Mouse (Mus musculus) liver, embryonic 14.5 days (tissue): ENCODE data around the gene Fzd5. TPM values are rescaled to one million over a fixed set of nuclear protein-coding genes. Genes with fewer than 3 reads are reported as not detected.

Experiments used
- ATAC-seq: fragments of 200-750 bp; cut with Nextera tagmentation; 2 replicates; pipeline ENCODE4 v1.8.0; 2017; ENCODE audit warnings: moderate number of reproducible peaks, mild to moderate bottlenecking, moderate library complexity; ENCODE audit not compliant: insufficient read depth
- DNase-seq, 3 experiments: peaks; one replicate each; pipeline ENCODE4 v3.0.0-alpha.2; 2012 to 2013; ENCODE audit warnings: low read depth in 3 of 3, low spot score in 3 of 3
- H3K27ac ChIP-seq: fragments of 300-500 bp; sonication (generic); 2 replicates; pipeline ENCODE4 v1.5.1; 2014; ENCODE audit warnings: moderate library complexity, mild to moderate bottlenecking, control low read depth, inconsistent platforms
- H3K27me3 ChIP-seq: fragments of 300-500 bp; sonication (generic); 2 replicates; pipeline ENCODE4 v1.6.1; 2014; ENCODE audit warnings: mild to moderate bottlenecking, low read length, moderate library complexity; ENCODE audit not compliant: control insufficient read depth, insufficient read depth
- H3K36me3 ChIP-seq: fragments of 300-500 bp; sonication (generic); replicated peaks from 2 replicates; pipeline ENCODE4 v1.6.1; 2014; ENCODE audit warnings: low read depth; ENCODE audit not compliant: control insufficient read depth, insufficient read depth
- H3K4me1 ChIP-seq, 2 experiments: fragments of 200-500 bp in 1 of 2; fragments of 300-500 bp in 1 of 2; sonication (generic) in 1 of 2; replicated peaks; 2 replicates each; pipeline ENCODE4 v1.6.1; 2012 to 2014; ENCODE audit warnings: antibody characterized with exemption in 1 of 2, inconsistent platforms in 1 of 2, low read length in 1 of 2; ENCODE audit not compliant: control insufficient read depth in 2 of 2, insufficient read depth in 2 of 2
- H3K4me2 ChIP-seq: fragments of 300-500 bp; sonication (generic); 2 replicates; pipeline ENCODE4 v1.6.1; 2014; ENCODE audit warnings: low read depth, mild to moderate bottlenecking, control low read depth, moderate library complexity
- H3K4me3 ChIP-seq, 2 experiments: fragments of 200-500 bp in 1 of 2; fragments of 300-500 bp in 1 of 2; sonication (generic) in 1 of 2; 2 replicates each; pipeline ENCODE4 v1.5.1; 2012 to 2014; ENCODE audit warnings: low read depth in 2 of 2, low read length in 2 of 2, mild to moderate bottlenecking in 2 of 2, control low read depth in 1 of 2, inconsistent platforms in 1 of 2, moderate library complexity in 1 of 2; ENCODE audit not compliant: insufficient read depth in 1 of 2
- H3K9ac ChIP-seq: fragments of 300-500 bp; sonication (generic); replicated peaks from 2 replicates; pipeline ENCODE4 v1.6.1; 2014; ENCODE audit warnings: mild to moderate bottlenecking, control low read depth, moderate library complexity
- H3K9me3 ChIP-seq: fragments of 300-500 bp; sonication (generic); 2 replicates; pipeline ENCODE4 v1.6.1; 2016; ENCODE audit warnings: low read length, mixed read lengths; ENCODE audit not compliant: control insufficient read depth
- CTCF ChIP-seq: IDR thresholded peaks from 2 replicates; pipeline ENCODE4 v1.5.1; 2016; ENCODE audit warnings: antibody characterized with exemption, low read depth, control low read depth
- EP300 ChIP-seq: IDR thresholded peaks from 2 replicates; pipeline ENCODE4 v1.6.1; 2016; ENCODE audit warnings: antibody characterized with exemption, low read depth
- WGBS: fragments of 180-500 bp; shearing (Covaris S2); extraction: QIAGEN DNeasy Blood & Tissue Kit; methylation state at CpG from one replicate; pipeline ENCODE4 v1.1.7; 2014; ENCODE audit not compliant: insufficient replicate concordance; 5-methylcytosine and 5-hydroxymethylcytosine counted together
- polyA plus RNA-seq, 2 experiments: library from polyadenylated mRNA; depleted of rRNA in 1 of 2; stranded (reverse) in 1 of 2; unstranded in 1 of 2; fragments of >200 nt; fragmentation: Nextera tagmentation in 1 of 2; extraction: Ambion mirVana in 1 of 2; gene quantifications; 2 replicates each; pipeline versions ENCODE4 v1.2.1 to v1.2.3; 2012 to 2014

The Fzd5 gene
- polyA plus RNA-seq, 2 experiments, result 2.6 to 3.4 TPM

DNA sequence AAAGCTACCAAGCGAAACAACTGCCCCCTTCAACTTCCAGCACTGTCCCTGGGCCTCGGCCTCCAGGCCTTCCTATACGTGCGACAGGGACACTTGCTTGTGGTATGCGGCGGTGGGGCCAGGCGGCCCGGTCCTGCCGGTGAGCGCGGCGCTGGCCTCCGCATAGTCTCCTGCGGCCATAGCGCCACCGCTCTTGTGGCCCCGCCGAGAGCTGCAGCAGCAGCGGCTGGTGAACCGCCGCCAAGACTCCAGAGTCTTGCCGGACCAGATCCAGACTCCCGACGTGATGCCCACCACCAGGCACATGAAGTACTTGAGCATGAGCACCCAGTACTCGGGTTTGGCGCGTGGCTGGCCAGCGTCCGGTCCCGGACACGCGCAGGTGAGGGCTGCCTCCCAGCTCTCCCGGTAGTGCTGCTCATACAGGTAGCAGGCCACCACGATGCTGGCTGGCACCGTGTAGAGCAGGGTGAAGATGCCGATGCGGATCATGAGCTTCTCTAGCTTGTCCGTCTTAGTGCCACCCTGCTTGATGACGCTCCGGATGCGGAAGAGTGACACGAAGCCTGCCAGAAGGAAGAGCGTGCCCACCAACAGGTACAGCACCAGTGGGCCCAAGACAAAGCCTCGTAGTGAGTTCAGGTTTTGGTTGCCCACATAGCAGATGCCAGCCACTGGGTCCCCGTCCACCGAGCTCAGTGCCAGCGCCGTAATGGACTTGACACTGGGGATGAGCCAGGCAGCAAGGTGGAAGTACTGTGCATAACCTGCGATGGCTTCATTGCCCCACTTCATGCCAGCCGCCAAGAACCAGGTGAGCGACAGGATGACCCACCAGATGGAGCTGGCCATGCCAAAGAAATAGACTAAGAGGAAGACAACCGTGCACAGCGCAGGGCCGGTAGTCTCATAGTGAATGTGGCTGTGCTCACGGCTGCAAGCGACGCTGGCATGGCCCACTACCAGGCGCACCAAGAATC, 2.5 kb downstream of the Fzd5 start:
- peaks cover 32% of the 10 kb centered on the region for H3K36me3 ChIP-seq
- H3K27ac ChIP-seq, result peak overlapping the region; percentile 85
- TF ChIP-seq CTCF (peak; percentile 58), EP300 (no peak)
- 44% methylated on average over 58 of the region's 58 CpGs for WGBS
- peaks cover 2% of the 10 kb centered on the region; the same call in 1 of the 2 replicates for H3K27me3 ChIP-seq
- H3K4me1 ChIP-seq, result peaks cover 45 to 51% of the 10 kb centered on the region in 2 experiments
- peak overlapping the region; percentile 69 to 95 for H3K4me3 ChIP-seq
- H3K9ac ChIP-seq, result peak overlapping the region; percentile 81
- H3K9me3 ChIP-seq, result no peaks in the 10 kb centered on the region
- ATAC-seq (no peak), DNase-seq (peak in 1 of 3 experiments; percentile 43)
- peak overlapping the region; percentile 95 for H3K4me2 ChIP-seq

DNA sequence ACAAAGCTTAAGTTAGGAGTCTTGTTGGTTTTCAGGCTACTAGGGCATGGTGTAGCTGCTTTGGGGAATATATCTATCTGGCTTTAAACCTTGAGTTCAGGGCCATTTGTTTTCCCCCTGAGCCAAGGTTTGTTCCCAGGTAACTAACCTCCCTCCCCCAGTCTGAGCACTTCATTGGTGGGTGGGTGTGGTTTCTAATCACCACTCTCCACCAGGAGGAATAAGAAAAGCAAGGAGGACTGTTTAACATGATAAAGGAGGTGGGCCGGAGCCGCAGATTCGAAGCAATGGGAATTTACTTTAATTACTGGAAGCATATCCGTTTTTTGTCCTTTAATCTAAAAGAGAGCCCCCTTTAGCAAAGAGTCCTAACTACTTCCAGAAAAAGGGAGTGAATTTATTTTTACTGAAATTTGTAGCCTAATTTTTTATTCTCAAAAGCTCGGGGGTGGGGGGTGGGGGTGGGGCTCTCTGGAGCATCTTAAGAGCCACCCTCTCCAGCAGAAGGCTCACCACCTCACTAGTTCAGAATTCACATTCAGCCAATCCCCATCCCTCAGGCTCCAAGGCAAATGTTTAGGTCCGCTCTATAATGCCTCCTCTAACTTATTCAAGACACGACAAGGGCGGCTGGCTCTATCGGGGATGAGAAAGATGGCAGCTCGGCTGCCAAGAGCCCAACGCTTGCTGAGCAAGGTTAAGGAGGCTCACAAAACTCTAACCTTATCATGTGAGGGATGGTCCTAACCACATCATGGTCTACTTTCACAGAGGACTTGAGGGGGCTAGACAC, 3.9 kb downstream of the Fzd5 start:
- peak; percentile 44 for ATAC-seq
- 26% methylated on average over 11 of the region's 11 CpGs for WGBS
- peaks cover 40 to 43% of the 10 kb centered on the region in 2 experiments for H3K4me1 ChIP-seq
- H3K27ac ChIP-seq, result peak overlapping the region; percentile 85
- peak overlapping the region; percentile 81 for H3K9ac ChIP-seq
- peak overlapping the region; percentile 95 for H3K4me2 ChIP-seq
- peak overlapping the region; percentile 56 to 95 for H3K4me3 ChIP-seq
- TF ChIP-seq EP300 (peak; percentile 92), CTCF (no peak)
- no peaks in the 10 kb centered on the region for H3K9me3 ChIP-seq
- DNase-seq, result peak; percentile 82 to 88 (median 82)
- peaks cover 2% of the 10 kb centered on the region; the same call in 1 of the 2 replicates for H3K27me3 ChIP-seq
- H3K36me3 ChIP-seq, result peaks cover 33% of the 10 kb centered on the region

DNA sequence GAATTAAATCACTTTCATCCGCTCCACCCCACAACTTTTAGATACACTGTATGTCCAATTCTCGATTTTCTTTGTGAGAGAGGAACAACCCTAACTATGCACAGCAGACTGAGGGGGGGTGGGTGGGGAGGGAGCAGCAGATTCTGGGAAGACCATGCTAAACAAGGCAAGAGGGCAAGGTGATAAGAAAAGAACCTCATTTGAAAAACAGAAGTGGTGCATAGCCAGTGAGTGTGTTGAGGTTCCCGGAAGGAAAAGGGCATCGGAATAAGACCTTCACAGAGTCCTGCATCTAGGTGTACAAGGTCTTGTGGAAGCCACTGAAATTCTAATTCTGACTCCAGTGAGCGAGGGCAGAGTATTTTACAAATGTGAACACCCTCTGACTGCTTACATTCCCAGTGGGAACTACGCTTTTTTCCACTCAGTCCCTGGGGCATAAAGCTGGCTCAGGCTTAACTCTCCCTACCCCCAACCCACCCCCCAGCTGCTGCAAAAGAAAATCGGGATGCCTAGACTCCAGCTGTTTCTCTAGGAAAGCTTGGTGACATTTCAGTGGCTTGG, 4.8 kb downstream of the Fzd5 start:
- Histone ChIP-seq H3K36me3 (peaks cover 41% of the 10 kb centered on the region), H3K9ac (peak overlapping the region; percentile 81)
- ATAC-seq, result no peak

DNA sequence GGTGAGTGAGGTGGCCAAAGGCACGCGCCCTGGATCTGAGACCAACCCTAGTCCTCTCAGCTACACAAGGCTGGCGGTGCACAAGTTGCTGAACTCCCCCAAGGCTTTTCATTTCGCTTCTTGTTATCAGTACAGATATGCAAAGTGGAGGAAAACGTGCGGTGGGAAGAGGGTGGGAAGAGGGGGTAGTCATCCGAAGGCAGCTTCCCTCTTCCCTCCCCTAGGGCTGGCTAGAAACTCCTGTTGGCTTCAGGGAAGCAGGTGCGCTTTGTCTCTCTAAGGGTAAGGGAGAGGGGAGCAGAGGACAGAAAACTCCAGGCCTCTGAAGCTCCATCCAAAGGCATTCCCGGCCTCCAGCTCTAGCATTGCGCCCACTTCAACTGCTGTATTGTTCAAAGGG, 5.4 kb downstream of the Fzd5 start:
- Histone ChIP-seq H3K9ac (peak overlapping the region; percentile 81), H3K4me3 (peak overlapping the region; percentile 9 to 95; a peak in 3 of 4 replicates)
- 40% methylated on average over 10 of the region's 10 CpGs for WGBS

More for the DNA sequence above, 4.8 kb downstream of the Fzd5 start:
- TF ChIP-seq EP300, result no peak
- TF ChIP-seq CTCF, result no peak
- H3K9me3 ChIP-seq, result no peaks in the 10 kb centered on the region
- WGBS, result 39% methylated on average over 7 of the region's 7 CpGs
- peaks cover 37 to 43% of the 10 kb centered on the region in 2 experiments for H3K4me1 ChIP-seq
- peak overlapping the region; percentile 36 to 95 for H3K4me3 ChIP-seq
- peak overlapping the region; percentile 95 for H3K4me2 ChIP-seq
- no peak for DNase-seq
- peak overlapping the region; percentile 85 for H3K27ac ChIP-seq
- peaks cover 2% of the 10 kb centered on the region; the same call in 1 of the 2 replicates for H3K27me3 ChIP-seq

More for the DNA sequence above, 5.4 kb downstream of the Fzd5 start:
- Histone ChIP-seq H3K27ac (peak overlapping the region; percentile 54), H3K4me1 (peaks cover 37 to 43% of the 10 kb centered on the region in 2 experiments), H3K9me3 (no peaks in the 10 kb centered on the region), H3K36me3 (peaks cover 41% of the 10 kb centered on the region), H3K27me3 (peaks cover 2% of the 10 kb centered on the region; the same call in 1 of the 2 replicates), H3K4me2 (peak overlapping the region; percentile 95)
- ATAC-seq (no peak), DNase-seq (no peak)
- no peak for TF ChIP-seq CTCF
- TF ChIP-seq EP300, result no peak
